Mouse (Mus musculus) liver, postnatal 0 days (tissue): ENCODE results near the gene Tfap2c.

ENCODE experiments used
- CTCF ChIP-seq: sonication (generic); IDR thresholded peaks from 2 replicates; pipeline ENCODE4 v1.5.1; 2016; ENCODE audit warnings: antibody characterized with exemption, low read depth
- EP300 ChIP-seq: IDR thresholded peaks from 2 replicates; pipeline ENCODE4 v1.6.1; 2016; ENCODE audit warnings: antibody characterized with exemption, low read depth, mild to moderate bottlenecking

- TF ChIP-seq CTCF (no peak), EP300 (no peak)
These were observed 31.3 kb downstream of the Tfap2c start for GRCm38 (mm10) chr2:172580536-172581265.
